Mouse (Mus musculus): ENCODE data around the gene Mrpl45. TPM values are rescaled to one million over a fixed set of nuclear protein-coding genes. Genes with fewer than 3 reads are reported as not detected.

Mrpl45 gene
- polyA plus RNA-seq, 1 experiment from 2014 or later = 43.0 TPM

DNA sequence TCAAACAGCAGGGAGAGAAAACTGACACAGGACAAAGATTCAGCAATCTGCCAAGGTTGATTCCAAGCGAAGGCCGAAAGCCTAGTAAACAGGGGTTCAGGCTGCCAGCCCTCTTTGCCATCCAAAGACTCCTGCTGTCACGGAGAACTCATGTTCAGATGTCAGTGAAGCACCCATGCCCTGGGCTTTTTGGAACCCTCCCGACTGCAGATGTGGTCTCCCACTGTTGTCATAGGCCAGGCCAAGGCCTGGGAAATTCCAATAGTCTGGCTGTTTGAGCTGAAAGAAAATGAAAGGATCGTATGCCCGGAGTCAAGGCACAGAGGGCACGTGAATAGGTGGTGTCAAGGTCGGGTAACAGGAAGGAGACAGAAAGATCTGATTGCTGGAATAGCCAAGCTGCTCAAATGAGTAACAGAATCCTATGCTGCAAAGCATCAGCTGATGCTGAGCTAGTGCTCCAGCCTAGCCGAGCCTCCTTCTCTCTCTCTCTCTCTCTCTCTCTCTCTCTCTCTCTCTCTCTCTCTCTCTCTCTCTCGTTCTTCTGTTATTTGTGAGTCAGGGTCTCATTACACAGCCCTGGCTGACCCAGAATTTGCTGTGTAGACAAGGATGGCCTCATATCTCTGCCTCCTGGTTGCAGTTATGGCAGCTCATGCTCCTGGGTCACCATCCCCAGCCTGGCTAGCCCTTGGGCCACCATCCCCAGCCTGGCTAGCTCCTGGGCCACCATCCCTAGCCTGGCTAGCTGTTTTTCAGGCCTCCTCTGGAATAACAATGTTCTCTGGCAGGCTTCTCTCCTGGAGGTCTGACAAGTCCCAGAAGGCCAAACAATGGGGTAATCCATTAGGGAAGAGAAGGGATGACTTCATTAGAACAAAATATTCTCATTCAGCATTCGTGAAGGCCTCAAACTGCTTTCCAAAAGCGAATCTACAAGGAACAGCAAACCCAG lies 26.0 kb upstream of the Mrpl45 start:
- no peak overlapping the region for H3K27ac ChIP-seq (ENCODE audit: low read length)
- H3K4me3 ChIP-seq (ENCODE audit: low read length) = no peak overlapping the region
- H3K4me1 ChIP-seq (replicated peaks; ENCODE audit: control insufficient read depth, insufficient read depth, low read length) = no peaks in the 10 kb centered on the region
- no peak overlapping the region for H3K9ac ChIP-seq (ENCODE audit: low read length)
- H3K36me3 ChIP-seq (ENCODE audit: control insufficient read depth, insufficient read depth, low read length) = no peaks in the 10 kb centered on the region
- H3K27me3 ChIP-seq (ENCODE audit: control insufficient read depth, insufficient read depth, low read depth, low read length) = no peaks in the 10 kb centered on the region
- ATAC-seq (ENCODE audit: low read depth) = no peak
- no peak overlapping the region for H3K4me2 ChIP-seq (ENCODE audit: low read depth, low read length)
- H3K9me3 ChIP-seq (ENCODE audit: control insufficient read depth, low read length) = no peaks in the 10 kb centered on the region
- WGBS = 57% methylated on average over 11 of the region's 12 CpGs

DNA sequence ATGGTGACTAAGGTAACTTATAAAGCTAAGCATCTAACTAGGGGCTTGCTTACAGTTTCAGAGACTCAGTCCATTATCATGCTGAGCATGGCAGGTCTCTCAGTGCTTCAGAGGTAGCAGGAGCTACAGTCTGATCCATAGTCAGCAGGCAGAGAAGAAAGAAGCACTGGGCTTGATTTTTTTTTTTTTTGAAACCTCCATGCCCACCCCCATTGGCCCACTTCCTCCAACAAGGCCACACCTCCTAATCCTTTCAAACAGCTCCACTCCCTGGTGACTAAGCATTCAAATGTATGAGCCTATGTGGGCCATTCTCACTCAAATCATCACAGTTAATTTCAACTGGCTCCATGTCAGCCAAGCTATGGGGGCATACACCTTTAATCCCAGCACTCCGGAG lies 22.8 kb upstream of the Mrpl45 start:
- WGBS = 90% methylated on average over 1 of the region's 1 CpGs
- no peak for ATAC-seq (ENCODE audit: low read depth)
- no peaks in the 10 kb centered on the region for H3K27me3 ChIP-seq (ENCODE audit: control insufficient read depth, insufficient read depth, low read depth, low read length)
- no peak overlapping the region for H3K9ac ChIP-seq (ENCODE audit: low read length)
- no peaks in the 10 kb centered on the region for H3K36me3 ChIP-seq (ENCODE audit: control insufficient read depth, insufficient read depth, low read length)
- no peak overlapping the region for H3K27ac ChIP-seq (ENCODE audit: low read length)
- H3K9me3 ChIP-seq (ENCODE audit: control insufficient read depth, low read length) = no peaks in the 10 kb centered on the region
- no peak overlapping the region for H3K4me2 ChIP-seq (ENCODE audit: low read depth, low read length)
- H3K4me3 ChIP-seq (ENCODE audit: low read length) = no peak overlapping the region
- no peaks in the 10 kb centered on the region for H3K4me1 ChIP-seq (replicated peaks; ENCODE audit: control insufficient read depth, insufficient read depth, low read length)

GRCm38 (mm10) chr11:97296542-97296941 lies 19.0 kb upstream of the Mrpl45 start:
- Histone ChIP-seq H3K9me3 (ENCODE audit: control insufficient read depth, low read length) (no peaks in the 10 kb centered on the region), H3K4me2 (ENCODE audit: low read depth, low read length) (no peak overlapping the region), H3K36me3 (ENCODE audit: control insufficient read depth, insufficient read depth, low read length) (no peaks in the 10 kb centered on the region), H3K4me3 (ENCODE audit: low read length) (no peak overlapping the region), H3K27ac (ENCODE audit: low read length) (no peak overlapping the region), H3K27me3 (ENCODE audit: control insufficient read depth, insufficient read depth, low read depth, low read length) (no peaks in the 10 kb centered on the region), H3K9ac (ENCODE audit: low read length) (no peak overlapping the region), H3K4me1 (replicated peaks; ENCODE audit: control insufficient read depth, insufficient read depth, low read length) (peaks cover 4% of the 10 kb centered on the region; the same call in 1 of the 2 replicates)
- no peak for ATAC-seq (ENCODE audit: low read depth)
- 88% methylated on average over 3 of the region's 4 CpGs for WGBS

- Histone ChIP-seq H3K27ac (ENCODE audit: low read length) (no peak overlapping the region), H3K27me3 (ENCODE audit: control insufficient read depth, insufficient read depth, low read depth, low read length) (no peaks in the 10 kb centered on the region), H3K9ac (ENCODE audit: low read length) (no peak overlapping the region), H3K36me3 (ENCODE audit: control insufficient read depth, insufficient read depth, low read length) (no peaks in the 10 kb centered on the region), H3K4me3 (ENCODE audit: low read length) (no peak overlapping the region), H3K4me2 (ENCODE audit: low read depth, low read length) (no peak overlapping the region), H3K4me1 (replicated peaks; ENCODE audit: control insufficient read depth, insufficient read depth, low read length) (peaks cover 17% of the 10 kb centered on the region), H3K9me3 (ENCODE audit: control insufficient read depth, low read length) (no peaks in the 10 kb centered on the region)
- ATAC-seq (ENCODE audit: low read depth) = no peak
- 82% methylated on average over 2 of the region's 2 CpGs for WGBS
Observed at GRCm38 (mm10) chr11:97299939-97300338, 15.6 kb upstream of the Mrpl45 start.

DNA sequence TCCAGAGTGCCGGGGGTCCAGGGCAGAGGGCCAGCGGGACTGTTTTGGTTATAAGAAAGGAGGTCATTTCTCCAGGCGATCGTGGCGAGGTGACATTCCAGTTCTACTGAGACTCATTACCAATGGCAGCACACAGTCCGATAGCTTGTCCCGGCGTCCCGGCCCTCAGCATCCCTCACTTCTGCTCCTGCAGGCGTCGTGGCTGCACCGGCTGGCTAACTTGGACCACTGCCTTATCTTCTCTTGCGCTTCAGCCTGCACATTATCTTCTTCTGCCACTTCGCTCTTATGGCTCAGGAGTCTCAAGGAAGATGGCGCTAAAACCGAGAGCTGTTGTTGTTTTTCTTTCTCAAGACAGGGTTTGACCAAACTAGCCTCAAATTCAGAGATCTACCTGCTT lies 14.1 kb upstream of the Mrpl45 start:
- no peak overlapping the region for H3K4me3 ChIP-seq (ENCODE audit: low read length)
- H3K4me2 ChIP-seq (ENCODE audit: low read depth, low read length) = no peak overlapping the region
- ATAC-seq (ENCODE audit: low read depth) = no peak
- no peak overlapping the region for H3K9ac ChIP-seq (ENCODE audit: low read length)
- H3K4me1 ChIP-seq (replicated peaks; ENCODE audit: control insufficient read depth, insufficient read depth, low read length) = peaks cover 17% of the 10 kb centered on the region
- WGBS = 68% methylated on average over 16 of the region's 16 CpGs
- H3K27me3 ChIP-seq (ENCODE audit: control insufficient read depth, insufficient read depth, low read depth, low read length) = no peaks in the 10 kb centered on the region
- H3K36me3 ChIP-seq (ENCODE audit: control insufficient read depth, insufficient read depth, low read length) = no peaks in the 10 kb centered on the region
- no peak overlapping the region; the same call in 1 of the 2 replicates for H3K27ac ChIP-seq (ENCODE audit: low read length)
- no peaks in the 10 kb centered on the region for H3K9me3 ChIP-seq (ENCODE audit: control insufficient read depth, low read length)

- 10% methylated on average over 7 of the region's 7 CpGs for WGBS
- peak; percentile 84 for ATAC-seq (ENCODE audit: low read depth)
Observed at GRCm38 (mm10) chr11:97302231-97302781, 13.2 kb upstream of the Mrpl45 start.

GRCm38 (mm10) chr11:97304631-97305030 lies 10.9 kb upstream of the Mrpl45 start:
- ATAC-seq (ENCODE audit: low read depth) = no peak
- Histone ChIP-seq H3K27me3 (ENCODE audit: control insufficient read depth, insufficient read depth, low read depth, low read length) (no peaks in the 10 kb centered on the region), H3K9me3 (ENCODE audit: control insufficient read depth, low read length) (no peaks in the 10 kb centered on the region), H3K27ac (ENCODE audit: low read length) (no peak overlapping the region), H3K36me3 (ENCODE audit: control insufficient read depth, insufficient read depth, low read length) (no peaks in the 10 kb centered on the region), H3K4me1 (replicated peaks; ENCODE audit: control insufficient read depth, insufficient read depth, low read length) (peaks cover 17% of the 10 kb centered on the region), H3K9ac (ENCODE audit: low read length) (no peak overlapping the region), H3K4me3 (ENCODE audit: low read length) (no peak overlapping the region), H3K4me2 (ENCODE audit: low read depth, low read length) (no peak overlapping the region)
- 43% methylated on average over 5 of the region's 5 CpGs for WGBS

More at GRCm38 (mm10) chr11:97302231-97302781, 13.2 kb upstream of the Mrpl45 start:
- no peak overlapping the region for H3K4me2 ChIP-seq (ENCODE audit: low read depth, low read length)
- peak overlapping the region; percentile 82 for H3K27ac ChIP-seq (ENCODE audit: low read length)
- H3K36me3 ChIP-seq (ENCODE audit: control insufficient read depth, insufficient read depth, low read length) = no peaks in the 10 kb centered on the region
- H3K4me1 ChIP-seq (replicated peaks; ENCODE audit: control insufficient read depth, insufficient read depth, low read length) = peaks cover 17% of the 10 kb centered on the region
- no peak overlapping the region for H3K4me3 ChIP-seq (ENCODE audit: low read length)
- no peaks in the 10 kb centered on the region for H3K27me3 ChIP-seq (ENCODE audit: control insufficient read depth, insufficient read depth, low read depth, low read length)
- H3K9ac ChIP-seq (ENCODE audit: low read length) = no peak overlapping the region
- H3K9me3 ChIP-seq (ENCODE audit: control insufficient read depth, low read length) = no peaks in the 10 kb centered on the region

DNA sequence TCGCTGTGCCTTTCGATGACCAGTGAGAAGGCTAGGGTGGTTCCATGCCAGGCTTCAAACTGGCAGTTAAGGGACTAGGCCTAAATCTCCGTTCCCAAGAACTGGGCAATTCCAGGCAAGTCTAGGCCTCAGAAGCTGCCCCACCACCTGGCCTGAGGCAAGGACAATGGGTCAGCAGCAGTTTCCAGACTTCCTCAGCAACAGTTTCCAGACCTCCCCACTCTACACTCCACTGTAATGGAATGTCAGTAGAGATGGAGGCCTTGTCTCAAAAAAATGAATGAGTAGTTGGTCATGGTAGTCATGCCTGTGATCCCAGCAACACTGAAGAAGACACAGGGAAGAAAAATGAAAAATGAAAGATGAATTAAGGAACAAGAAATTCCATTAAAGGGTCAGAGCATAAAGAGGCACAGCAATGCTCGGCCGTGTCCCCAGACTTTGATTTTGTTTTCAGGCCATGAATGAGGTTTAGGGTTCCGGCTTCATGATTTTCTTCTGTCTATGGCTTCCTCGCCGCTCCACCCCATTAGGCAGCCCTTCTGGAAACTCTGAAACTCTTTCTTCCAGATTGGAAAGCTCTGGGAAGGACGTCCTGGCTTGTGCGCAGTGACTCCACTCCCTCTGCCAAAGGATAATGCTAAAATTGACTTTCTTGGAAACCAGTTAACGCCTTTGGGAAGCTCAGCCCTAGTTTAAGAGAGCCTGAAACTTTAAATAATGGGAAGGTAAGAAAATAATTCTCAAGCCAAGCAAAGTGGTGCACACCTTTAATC lies 8.0 kb upstream of the Mrpl45 start:
- no peaks in the 10 kb centered on the region for H3K36me3 ChIP-seq (ENCODE audit: control insufficient read depth, insufficient read depth, low read length)
- H3K4me1 ChIP-seq (replicated peaks; ENCODE audit: control insufficient read depth, insufficient read depth, low read length) = peaks cover 18% of the 10 kb centered on the region
- no peak overlapping the region for H3K9ac ChIP-seq (ENCODE audit: low read length)
- no peaks in the 10 kb centered on the region for H3K9me3 ChIP-seq (ENCODE audit: control insufficient read depth, low read length)
- no peak overlapping the region for H3K27ac ChIP-seq (ENCODE audit: low read length)
- H3K4me3 ChIP-seq (ENCODE audit: low read length) = no peak overlapping the region
- WGBS = 91% methylated on average over 11 of the region's 11 CpGs
- no peak overlapping the region for H3K4me2 ChIP-seq (ENCODE audit: low read depth, low read length)
- no peaks in the 10 kb centered on the region for H3K27me3 ChIP-seq (ENCODE audit: control insufficient read depth, insufficient read depth, low read depth, low read length)
- no peak for ATAC-seq (ENCODE audit: low read depth)
